ENCODE assay signal across 20 mouse cellular contexts in genomic region chr5:140820539-140820938, GRCm38 (mm10).
"Had no signal": no experiment of that assay in that cellular context is flagged by ENCODE, and none has a peak within 500 bp of the region (broad histone marks: within the 10 kb centered on the region; RNA-seq: fewer than 3 reads in every experiment).

No protein-coding gene starts in this region.

- H3K27ac ChIP-seq: kidney, postnatal 0 days; limb, embryonic 10.5 days; limb, embryonic 13.5 days; liver, embryonic 14.5 days; macrophage; neural tube, embryonic 13.5 days; stomach, embryonic 15.5 days had no signal

- H3K36me3 ChIP-seq: stomach, embryonic 15.5 days had no signal

- H3K27me3 ChIP-seq: limb, embryonic 13.5 days; neural tube, embryonic 13.5 days; stomach, embryonic 15.5 days had no signal

- ATAC-seq: intestine, embryonic 16.5 days; liver, postnatal 0 days; lung, postnatal 0 days had no signal

- H3K9ac ChIP-seq: limb, embryonic 13.5 days; liver, embryonic 14.5 days; liver, postnatal 0 days; lung, embryonic 14.5 days; neural tube, embryonic 13.5 days; stomach, embryonic 15.5 days had no signal

- H3K4me2 ChIP-seq: limb, embryonic 13.5 days; lung, embryonic 14.5 days; neural tube, embryonic 13.5 days; stomach, embryonic 15.5 days had no signal

- H3K9me3 ChIP-seq: limb, embryonic 10.5 days; limb, embryonic 13.5 days; neural tube, embryonic 13.5 days; stomach, embryonic 15.5 days had no signal

- H3K4me3 ChIP-seq: limb, embryonic 10.5 days; limb, embryonic 13.5 days; myocyte; neural tube, embryonic 13.5 days; stomach, embryonic 15.5 days had no signal

- DNase-seq: kidney, adult 18-20 months; layer of hippocampus, adult 9-11 months; liver; liver, postnatal 0 days; lung, embryonic 14.5 days; midbrain, embryonic 14.5 days; retina, postnatal 1 day; right cerebral cortex, postnatal 25 days; spleen, adult 18-20 months; thymus, postnatal 25 days had no signal
